Mouse (Mus musculus) urinary bladder, postnatal 36 days (tissue): ENCODE results near the gene Lysmd2.
A peak's percentile ranks its signal among the peaks of the same experiment; 100 is the strongest.

Experiments
- DNase-seq, 2 experiments: peaks; one replicate each; pipeline ENCODE4 v3.0.0; 2022; ENCODE audit warnings: low spot score in 2 of 2, mixed read lengths in 1 of 2

The Lysmd2 gene

DNA sequence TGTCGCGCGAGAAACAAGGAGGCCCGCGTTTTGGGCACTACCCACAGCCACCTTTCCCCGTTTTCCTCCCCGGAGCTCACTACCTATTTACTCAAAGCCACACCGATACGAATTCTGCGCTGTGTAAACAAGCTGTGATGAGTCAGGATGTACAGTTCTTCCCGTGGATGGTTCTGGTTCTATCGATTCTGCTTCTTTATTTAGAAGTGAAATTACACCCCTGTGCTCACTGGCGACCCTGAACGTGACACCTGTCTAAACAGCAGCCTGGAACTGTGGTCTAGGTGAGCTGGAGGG is 715 bp downstream of the Lysmd2 start:
- DNase-seq = peak; percentile 48 to 49

DNA sequence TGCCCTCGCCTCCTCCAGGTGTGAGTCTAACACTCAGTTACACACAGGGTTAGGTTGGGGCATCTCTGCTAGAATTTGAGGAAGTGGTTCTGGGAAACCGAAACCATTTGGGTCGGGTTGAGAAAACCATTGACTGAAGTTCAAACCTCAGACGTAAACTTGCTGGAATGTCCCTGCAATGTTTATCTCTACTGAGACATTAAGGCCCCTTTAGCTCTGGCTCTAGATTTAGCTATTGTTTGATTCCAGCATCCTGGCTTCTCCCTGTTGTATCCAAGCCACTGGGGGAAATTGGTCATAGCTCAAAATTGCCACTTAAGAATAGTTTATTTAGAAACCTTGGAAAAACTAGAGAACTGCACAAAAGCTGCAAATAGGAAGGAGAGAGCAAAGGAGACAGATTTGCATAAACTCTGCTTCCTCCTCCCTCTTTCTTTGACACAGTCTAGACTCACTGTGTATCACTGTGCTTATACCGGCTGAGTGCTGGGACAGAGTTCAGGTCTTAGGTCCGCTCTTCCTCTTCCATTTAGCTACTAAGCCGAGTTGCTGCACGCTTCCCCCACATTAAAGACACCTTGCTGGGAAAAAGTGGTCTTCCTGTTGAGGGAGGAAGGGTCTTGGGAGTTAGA is 5.4 kb downstream of the Lysmd2 start:
- DNase-seq = no peak

DNA sequence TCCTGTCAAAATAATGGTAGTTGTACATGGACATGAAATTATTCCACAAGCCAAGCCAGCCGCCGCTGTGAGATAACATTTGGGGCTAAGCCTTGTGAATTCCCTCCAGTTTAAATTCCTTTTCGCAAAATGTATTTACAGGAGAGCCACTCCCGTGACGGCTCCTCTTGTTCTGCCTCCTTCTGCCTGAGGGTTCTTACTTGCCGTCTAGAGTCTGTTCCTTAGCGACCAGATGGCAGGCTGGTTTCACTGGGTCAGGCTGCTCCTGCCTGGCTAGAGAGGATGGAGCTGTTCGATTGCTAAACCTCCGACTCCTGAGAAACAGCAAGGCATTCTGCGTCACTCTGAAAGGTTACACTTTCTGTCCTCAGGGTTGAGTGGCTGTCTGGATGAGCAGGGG is 6.6 kb downstream of the Lysmd2 start:
- no peak for DNase-seq

DNA sequence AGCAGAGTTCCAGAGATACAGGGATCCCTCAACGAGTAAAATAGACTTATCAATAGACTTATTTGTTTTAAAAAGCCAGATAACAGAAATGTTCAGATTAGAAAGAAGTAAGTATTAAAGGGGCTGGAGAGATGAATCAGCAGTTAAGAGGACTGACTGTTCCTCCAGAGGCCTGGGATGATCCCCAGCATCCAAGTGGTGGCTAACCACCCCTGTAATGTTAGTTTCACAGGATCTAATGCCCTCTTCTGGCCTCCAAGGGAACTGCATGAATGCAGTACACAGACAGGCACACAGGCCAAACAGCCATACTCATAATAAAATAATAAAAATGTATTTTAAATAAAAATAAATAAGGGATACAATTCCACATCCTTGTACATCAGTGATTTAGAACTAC is 7.4 kb downstream of the Lysmd2 start:
- DNase-seq = no peak

DNA sequence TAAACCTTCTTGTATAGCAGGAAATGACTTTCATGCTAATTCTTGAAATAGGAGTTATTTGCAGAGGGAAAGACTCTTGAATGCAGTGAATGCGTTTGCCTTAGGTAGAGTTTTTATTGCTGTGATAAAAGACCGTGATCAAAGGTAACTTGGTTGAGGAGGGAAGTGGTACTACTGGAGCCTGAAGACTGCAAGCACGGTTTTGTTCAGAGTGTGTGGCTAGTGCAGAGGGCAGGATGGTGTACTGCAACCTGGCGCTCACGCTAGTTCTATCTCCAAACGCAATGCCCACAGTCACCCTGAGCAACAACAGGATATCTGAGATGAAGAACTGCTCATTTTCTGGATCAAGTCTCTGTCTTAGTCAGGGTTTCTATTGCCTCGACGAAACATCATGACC is 8.1 kb downstream of the Lysmd2 start:
- DNase-seq = no peak

DNA sequence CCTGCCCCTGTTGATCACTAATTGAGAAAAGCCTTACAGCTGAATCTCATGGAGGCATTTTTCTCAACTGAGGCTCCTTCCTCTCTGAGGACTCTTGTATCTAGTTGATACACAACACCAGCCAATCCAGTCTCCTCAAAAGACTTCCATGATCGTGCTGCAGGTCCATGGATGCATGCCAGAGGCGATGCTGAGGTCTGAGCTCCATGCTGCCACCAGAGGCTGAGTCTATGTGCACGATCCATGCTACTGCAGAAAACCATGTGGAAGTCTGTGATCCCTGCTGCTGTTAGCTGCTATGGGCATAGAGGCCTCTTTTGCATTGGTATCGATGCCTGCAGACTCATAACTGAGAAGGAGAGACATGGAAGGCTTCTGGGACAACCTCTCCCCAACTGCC is 8.7 kb downstream of the Lysmd2 start:
- DNase-seq = no peak

DNA sequence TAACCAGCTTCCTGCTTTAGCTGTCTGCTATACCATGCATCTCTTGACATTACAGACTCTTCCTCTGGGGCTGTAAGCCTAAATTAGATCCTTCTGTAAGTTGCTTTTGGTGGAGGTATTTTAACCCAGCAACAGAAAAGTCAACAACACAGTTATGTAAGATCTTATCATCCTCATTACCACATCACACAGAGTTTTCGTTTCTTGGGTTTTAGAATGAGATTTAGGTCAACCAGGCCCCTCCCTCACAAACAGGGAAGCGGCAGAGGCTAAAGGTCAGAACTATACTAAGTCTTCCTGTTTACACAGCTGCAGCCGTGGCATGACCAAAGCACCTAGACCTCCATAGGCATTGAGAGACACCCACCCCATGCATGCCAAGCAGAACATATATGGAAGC is 19.9 kb downstream of the Lysmd2 start:
- DNase-seq = no peak

DNA sequence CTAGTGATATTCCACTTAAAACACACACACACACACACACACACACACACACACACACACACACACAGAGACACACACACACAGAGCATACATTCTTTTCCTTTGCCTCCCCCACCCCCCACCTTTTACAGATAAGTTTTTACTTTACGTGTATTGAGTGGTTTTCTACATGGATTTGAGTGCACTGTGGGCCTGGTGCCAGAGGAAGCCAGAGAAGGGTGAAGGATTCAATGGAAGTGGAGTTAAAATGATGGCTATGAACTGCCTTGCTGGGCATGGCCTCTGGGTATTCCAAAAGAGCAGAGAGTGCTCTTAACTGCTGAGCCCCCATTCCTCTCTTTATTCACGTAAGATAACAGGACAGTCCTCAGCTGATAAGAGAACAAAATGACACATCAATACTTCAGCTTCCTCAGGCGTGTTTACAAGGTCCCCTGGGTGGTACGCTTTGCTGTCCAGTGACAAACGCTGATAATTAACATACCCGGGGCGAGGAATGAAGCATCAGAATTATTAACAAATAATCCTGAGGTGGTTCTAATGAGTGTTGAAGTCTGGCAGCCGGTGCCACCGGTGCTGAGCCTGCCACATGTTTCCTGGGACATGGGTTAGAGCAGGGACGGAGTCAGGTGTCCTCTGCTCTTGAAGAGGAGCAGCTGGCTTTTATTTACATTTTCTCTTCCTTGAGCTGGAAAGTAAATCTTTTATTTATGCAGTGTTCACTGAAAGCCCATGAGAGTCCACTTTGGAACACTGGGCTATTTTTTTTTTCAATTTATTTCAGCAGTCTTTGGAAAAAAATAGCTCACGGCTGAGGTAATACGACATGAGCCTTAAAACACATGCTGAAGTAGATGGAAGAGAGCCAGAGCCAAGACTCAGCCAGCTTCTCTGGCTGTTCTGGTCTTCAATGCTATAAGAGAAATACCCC is 28.7 kb downstream of the Lysmd2 start:
- DNase-seq = peak; percentile 3 to 38

DNA sequence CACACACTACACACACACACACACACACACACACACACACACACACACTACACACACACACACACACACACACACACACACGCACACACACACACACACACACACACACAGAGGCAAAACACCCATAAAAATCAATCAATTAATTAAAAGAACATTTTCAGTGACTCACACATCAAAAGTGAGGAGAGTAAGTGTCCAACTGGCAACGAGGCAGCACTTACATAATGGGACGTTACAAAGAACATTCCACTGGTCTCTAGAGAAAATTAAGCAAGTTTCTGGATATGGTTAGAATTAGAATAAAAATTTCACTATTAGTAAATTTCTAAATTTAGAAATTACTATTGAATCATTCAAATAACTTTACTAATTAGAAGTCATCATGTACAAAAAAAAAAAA is 30.9 kb downstream of the Lysmd2 start:
- peak in 1 of 2 experiments; percentile 47 for DNase-seq

DNA sequence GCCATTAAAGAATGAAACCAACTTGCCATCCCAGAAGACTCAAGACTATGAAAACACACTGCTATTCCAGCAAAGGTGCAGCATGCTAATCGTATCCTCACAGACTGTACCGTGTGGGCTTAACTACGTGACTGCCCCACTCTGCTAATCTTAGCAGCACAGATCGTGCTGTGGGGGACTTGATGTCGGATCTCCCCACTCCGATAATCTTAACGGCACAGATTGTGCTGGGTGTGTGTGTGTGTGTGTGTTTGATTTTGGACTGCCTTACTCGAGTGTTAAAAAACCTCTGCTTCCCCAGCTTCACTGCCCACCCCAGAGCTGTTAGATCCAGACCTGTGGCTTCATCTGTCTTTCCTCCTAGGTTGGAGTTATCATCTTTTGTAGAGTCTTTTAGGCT is 35.4 kb downstream of the Lysmd2 start:
- DNase-seq = no peak

DNA sequence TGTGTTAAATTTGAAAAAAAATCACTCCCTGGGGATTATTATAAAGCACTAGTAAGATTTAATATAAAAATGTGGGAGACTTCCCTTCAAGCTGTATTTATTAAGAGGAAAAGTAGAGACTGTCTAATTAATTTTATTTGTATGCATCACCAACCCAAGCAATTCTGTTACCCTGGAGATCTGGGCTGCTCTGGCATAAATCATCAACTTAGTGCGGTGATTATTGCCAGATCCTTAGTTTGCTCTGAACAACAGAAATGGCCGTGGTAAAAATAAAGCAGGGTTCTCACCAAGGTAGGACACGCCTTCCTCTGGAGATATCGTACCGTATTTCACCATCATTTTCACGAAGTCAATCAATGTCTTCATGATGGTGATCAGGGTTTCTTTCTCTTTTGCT is 39.8 kb downstream of the Lysmd2 start:
- no peak for DNase-seq

DNA sequence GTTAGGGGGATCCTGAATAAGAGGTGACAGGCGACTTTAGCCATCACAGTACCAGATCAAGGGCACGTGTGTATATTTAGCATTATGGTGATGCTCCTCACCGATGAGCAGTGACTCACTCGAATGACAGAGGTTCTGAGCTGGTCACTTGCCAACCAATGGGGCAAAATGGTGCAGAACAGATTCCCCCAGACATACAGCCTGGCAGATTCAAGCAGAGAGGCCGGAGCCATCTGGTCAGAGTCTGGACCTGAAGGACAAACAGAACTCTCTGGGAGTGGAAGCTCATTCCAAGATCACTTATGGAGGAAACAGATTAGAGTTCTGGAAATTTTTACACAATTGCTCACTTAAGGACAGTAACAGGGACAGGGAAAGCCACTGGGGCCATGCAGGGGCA is 41.1 kb downstream of the Lysmd2 start:
- no peak for DNase-seq

DNA sequence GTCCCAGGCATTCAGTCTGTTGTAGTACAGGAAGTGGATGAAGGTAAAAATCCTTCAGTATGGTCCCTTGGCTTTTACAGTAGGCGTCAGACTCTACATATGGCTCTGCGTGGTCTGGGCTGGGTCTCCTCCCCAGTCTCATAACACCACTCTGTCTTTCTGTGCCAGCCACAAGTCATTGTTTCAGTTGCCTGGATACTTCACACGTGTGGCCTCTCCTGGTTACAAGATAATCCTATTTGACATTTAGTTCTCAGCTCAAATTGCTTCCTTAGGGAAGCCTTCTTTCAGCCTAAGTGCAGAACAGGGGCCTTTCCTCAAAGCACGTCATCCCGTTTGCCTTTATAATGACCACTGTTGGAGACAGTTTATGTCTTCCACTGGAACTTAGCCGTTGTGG is 47.2 kb downstream of the Lysmd2 start:
- DNase-seq = no peak

DNA sequence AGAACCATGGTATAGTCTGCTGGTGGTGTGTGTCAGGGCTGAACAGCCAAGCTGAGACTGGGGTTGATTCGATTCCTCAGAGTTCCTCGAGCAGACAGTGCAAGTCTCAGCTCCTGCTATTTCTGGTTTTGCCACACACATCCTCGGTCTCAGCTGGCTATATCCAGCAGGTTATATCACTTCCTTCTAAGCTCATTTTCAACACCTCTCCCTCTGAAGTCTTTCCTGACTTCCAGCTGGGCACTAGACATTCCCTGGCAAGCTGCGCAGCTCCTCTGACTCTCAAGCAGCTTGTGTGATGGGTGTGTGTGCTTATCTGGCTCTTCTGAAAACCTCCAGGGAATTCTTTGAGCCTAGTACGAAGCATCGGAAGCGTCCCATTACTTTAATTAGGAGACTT is 50.7 kb downstream of the Lysmd2 start:
- no peak for DNase-seq

DNA sequence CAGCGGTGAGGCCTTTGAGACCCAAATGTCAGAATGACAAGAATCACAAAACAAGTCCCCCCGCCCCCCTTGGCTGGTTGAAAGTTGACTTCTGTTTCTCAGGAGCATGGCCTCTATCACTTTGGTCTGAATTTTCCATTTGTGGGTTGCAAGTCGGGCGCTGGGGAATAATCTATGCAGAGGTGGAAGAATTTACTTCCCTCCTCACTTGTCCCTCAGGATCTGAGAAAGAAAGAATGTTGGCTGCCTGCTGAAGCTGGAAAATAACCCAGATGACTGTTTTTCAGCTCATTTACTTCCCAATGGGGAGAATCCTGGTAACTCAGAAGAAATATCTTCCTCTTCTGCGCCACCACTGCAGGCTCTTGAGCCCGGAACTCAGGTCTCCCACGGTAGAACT is 52.8 kb downstream of the Lysmd2 start:
- DNase-seq = no peak

DNA sequence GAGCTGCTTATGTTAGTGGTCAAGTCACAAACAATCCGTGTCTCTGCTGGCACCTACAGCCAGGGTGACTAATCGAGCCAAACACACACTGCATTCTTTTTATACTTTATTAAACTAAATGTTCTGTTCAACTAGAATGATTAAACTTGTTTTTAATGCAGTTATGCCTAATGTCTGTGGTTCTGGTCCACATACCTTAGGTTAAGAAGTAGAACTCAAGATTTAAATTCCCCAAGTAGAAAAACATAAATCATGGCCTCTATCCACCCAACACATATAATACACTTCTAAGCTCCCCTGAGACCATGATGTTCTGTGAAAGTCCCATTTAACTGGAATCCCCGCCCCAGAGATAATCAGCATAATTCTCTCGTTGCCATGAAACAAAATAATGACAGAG is 54.1 kb downstream of the Lysmd2 start:
- DNase-seq = no peak

DNA sequence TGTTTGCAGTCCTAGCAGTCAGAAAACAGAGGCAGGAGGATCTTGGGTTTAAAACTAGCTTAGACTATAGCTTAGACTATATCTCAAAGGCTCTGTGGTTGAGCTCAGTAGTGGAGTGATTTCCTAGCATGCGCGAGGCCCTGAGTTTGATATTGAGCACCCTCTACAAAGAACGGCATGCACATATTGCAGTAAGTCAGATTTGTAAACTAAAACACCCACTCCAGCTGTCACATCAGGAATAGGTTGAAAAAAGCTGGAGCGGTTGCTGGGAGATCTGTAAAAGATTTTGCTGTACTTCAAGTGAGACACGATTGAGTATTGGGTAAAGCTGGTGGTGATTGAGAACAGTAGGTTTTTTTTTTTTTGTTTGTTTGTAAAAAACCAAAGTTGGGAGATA is 55.1 kb downstream of the Lysmd2 start:
- DNase-seq = no peak

DNA sequence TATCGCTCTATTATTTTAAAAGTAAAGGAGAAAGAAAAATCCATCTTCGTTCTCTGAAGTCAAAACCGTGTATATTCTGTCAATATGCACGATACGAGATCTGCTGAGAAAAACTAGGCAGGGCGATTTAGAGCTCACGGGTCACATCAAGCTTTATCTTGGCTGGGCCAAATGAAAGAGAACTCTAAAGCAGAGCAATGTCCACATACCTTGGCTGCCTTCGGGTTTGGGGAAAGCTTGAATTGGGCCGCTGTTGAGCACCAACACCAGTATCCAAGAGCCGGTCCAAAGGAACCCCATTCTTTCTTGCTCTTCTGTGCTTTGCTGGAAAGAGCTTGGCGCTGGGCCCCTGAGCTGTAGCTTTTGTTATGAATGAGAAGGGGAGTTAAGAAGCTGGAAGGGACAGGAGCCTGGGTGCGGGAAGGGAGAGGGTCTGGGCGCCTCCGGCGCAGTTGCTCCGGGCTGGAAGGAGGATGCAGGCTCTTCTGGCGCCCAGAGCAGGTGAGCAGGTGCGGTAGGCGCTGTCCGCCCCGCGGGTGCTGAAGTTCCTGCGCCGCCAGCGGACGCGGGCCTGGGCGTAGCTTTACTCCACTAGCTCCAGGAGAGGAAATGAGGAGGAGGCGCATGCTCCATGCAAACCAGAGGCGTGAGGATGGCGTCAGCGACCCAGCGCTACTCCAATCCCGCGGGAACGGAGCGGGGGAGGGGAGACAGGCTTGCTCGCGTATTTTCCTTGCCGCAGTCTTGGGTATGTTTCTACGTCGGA is 58.1 kb downstream of the Lysmd2 start, which contains the start of gene Scg3:
Gene Scg3 (minus strand): TSS at position 631 of the 766 bp plus-strand sequence.
- peak; percentile 49 to 68 for DNase-seq

DNA sequence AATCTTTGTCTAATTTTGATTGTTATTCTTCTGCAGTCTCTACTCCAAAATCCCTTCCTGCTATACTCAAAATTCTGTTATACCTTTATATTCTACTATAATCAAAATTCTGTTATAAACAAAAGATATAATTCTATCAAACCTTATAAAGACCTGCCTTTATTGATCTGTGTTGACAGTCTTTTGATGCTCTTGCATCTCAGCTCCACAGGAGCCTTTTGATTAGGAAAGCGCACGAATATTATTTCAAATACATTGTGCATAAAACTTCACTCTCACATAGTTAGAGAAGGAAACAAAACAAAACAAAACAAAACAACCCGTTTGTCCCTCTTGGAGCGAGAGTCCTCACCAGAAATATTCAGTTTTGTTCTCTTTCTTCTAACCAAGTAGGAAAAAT is 58.8 kb downstream of the Lysmd2 start:
- DNase-seq = no peak

DNA sequence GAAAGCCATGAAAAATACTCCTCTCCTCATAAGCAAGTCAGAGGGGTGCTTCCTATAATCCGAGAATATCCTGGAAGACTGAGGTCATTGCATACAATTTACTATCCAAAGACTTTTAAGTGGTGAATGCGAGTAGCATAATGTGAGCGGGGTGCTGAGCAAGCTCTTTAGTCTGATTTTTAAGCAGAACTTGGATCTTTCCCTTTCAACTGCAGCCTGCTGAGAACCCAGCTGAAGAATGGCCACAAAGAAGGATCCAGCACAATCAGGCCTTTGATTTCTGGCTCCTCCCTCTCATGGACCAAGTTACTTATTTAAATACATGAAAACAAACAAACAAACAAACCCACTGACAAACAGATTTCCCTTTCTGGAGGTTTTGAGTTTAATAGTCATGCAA is 59.2 kb downstream of the Lysmd2 start:
- no peak for DNase-seq
